Mouse (Mus musculus) intestine, embryonic 16.5 days (tissue): Measurements from ENCODE around the gene Megf6. TPM values are rescaled to one million over a fixed set of nuclear protein-coding genes. Genes with fewer than 3 reads are reported as not detected.

Experiments
- ATAC-seq: fragments of 200-750 bp; cut with Nextera tagmentation; 2 replicates; pipeline ENCODE4 v1.8.0; 2017; ENCODE audit warnings: moderate TSS enrichment, moderate library complexity
- H3K27ac ChIP-seq: fragments of 300-500 bp; sonication (generic); 2 replicates; pipeline ENCODE4 v1.5.1; 2014; ENCODE audit warnings: mild to moderate bottlenecking, low read length
- H3K27me3 ChIP-seq: fragments of 300-500 bp; sonication (generic); replicated peaks from 2 replicates; pipeline ENCODE4 v1.6.1; 2014; ENCODE audit warnings: low read length, control low read depth, mixed read lengths; ENCODE audit not compliant: control insufficient read depth, insufficient read depth
- H3K36me3 ChIP-seq: fragments of 300-500 bp; sonication (generic); 2 replicates; pipeline ENCODE4 v1.6.1; 2014; ENCODE audit warnings: low read length, control low read depth; ENCODE audit not compliant: control insufficient read depth, insufficient read depth
- H3K4me1 ChIP-seq: fragments of 300-500 bp; sonication (generic); 2 replicates; pipeline ENCODE4 v1.6.1; 2014; ENCODE audit warnings: low read length, control low read depth, mixed read lengths; ENCODE audit not compliant: control insufficient read depth, insufficient read depth
- H3K4me2 ChIP-seq: fragments of 300-500 bp; sonication (generic); 2 replicates; pipeline ENCODE4 v1.6.1; 2014; ENCODE audit warnings: low read depth, low read length, control low read depth
- H3K4me3 ChIP-seq: fragments of 300-500 bp; sonication (generic); 2 replicates; pipeline ENCODE4 v1.5.1; 2014; ENCODE audit warnings: mild to moderate bottlenecking, low read length
- H3K9ac ChIP-seq: fragments of 300-500 bp; sonication (generic); 2 replicates; pipeline ENCODE4 v1.6.1; 2014; ENCODE audit warnings: low read depth, low read length
- H3K9me3 ChIP-seq: fragments of 300-500 bp; sonication (generic); 2 replicates; pipeline ENCODE4 v1.6.1; 2016; ENCODE audit warnings: low read length, control low read depth; ENCODE audit not compliant: control insufficient read depth
- WGBS: fragments of 180-500 bp; shearing (Covaris S2); extraction: QIAGEN DNeasy Blood & Tissue Kit; methylation state at CpG from one replicate; pipeline ENCODE4 v1.1.7; 2014; 5-methylcytosine and 5-hydroxymethylcytosine counted together
- polyA plus RNA-seq: library from polyadenylated mRNA; unstranded; fragments of >200 nt; fragmentation: Nextera tagmentation; extraction: Ambion mirVana; gene quantifications from 2 replicates; pipeline ENCODE4 v1.2.1, GENCODE M21; 2015

Gene Megf6
- polyA plus RNA-seq, 1 experiment from 2014 or later: 10.3 TPM

DNA sequence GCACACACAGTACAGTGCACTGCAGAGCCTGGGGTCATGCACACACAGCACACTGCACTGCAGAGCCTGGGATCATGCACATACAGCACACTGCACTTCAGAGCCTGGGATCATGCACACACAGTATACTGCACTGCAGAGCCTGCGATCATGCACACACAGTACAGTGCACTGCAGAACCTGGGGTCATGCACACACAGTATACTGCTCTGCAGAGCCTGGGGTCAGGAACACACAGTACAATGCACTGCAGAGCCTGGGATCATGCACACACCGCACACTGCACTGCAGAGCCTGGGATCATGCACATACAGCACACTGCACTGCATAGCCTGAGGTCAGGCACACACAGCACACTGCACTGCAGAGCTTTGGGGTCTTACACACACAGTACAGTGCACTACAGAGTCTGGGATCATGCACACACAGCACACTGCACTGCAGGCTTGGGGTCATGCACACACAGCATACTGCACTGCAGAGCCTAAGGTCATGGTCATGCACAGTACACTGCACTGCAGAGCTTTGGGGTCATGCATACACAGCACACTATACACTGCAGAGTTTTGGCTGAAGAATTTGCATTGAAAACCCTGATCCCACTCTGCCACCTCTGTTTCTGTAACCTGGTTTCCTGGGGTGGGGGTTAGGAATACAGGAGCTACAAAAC lies 141.7 kb downstream of the Megf6 start:
- Histone ChIP-seq H3K36me3 (no peaks in the 10 kb centered on the region), H3K4me1 (no peaks in the 10 kb centered on the region), H3K27ac (no peak overlapping the region), H3K4me3 (no peak overlapping the region), H3K9me3 (no peaks in the 10 kb centered on the region), H3K4me2 (no peak overlapping the region), H3K9ac (no peak overlapping the region), H3K27me3 (no peaks in the 10 kb centered on the region)
- ATAC-seq: peak; percentile 57; the same call in 1 of the 2 replicates
- WGBS: 90% methylated on average over 2 of the region's 2 CpGs

DNA sequence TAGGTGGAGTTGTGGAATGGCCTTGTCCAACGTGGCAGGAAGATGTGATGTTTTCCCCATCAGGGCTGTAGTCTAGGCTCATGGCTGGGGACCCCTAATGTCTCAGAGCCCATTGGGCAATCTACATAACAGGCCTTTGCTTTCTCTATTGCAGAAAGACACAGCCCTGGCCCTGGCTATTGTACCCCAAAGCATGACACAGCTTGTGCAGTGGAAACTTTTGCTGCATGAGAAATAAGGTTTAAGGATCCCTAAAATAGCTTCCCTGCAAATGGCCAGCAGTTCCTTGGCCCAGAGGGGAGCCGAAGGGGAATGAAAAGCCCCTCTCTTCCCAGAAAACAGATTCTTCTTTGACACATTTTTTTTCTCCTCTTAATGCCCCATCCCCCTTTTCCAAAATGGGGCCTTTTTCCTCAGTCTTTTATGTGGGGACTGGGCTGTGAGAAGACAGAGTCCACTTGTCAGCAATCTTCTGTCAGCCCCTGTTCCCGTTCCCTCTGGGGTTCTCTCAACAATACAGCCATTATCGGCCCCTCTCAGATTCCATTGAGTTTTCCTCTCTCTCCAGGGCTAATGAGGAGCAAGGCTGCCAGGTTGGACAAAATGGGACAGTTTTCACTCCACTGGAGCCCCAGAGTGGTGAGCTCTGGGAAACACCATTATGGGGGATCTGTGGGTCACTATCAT lies 142.5 kb downstream of the Megf6 start:
- no peak overlapping the region for H3K9ac ChIP-seq
- 58% methylated on average over 4 of the region's 4 CpGs for WGBS
- no peaks in the 10 kb centered on the region for H3K36me3 ChIP-seq
- no peaks in the 10 kb centered on the region for H3K4me1 ChIP-seq
- H3K4me2 ChIP-seq: no peak overlapping the region
- ATAC-seq: peak; percentile 32; the same call in 1 of the 2 replicates
- no peaks in the 10 kb centered on the region for H3K9me3 ChIP-seq
- H3K27ac ChIP-seq: no peak overlapping the region
- H3K27me3 ChIP-seq: no peaks in the 10 kb centered on the region
- no peak overlapping the region for H3K4me3 ChIP-seq

DNA sequence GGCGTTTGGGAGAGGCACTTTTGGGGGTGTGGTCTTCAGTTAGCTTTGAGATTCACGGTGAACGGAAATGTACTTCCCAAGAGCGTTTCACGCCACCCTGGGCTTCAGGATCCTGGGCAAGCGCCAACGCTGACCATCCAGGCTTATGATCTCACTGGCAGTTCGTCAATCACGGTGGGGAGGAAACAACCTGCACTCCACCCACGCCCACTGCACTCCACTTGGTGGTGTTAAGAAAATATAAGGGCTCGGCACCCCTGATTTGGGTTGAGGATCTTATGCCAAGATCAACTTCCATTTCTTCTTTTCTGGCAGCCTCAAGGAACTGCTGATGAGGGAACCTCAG lies 143.1 kb downstream of the Megf6 start:
- Histone ChIP-seq H3K9ac (no peak overlapping the region), H3K4me1 (no peaks in the 10 kb centered on the region), H3K4me3 (no peak overlapping the region), H3K4me2 (no peak overlapping the region), H3K27ac (no peak overlapping the region), H3K36me3 (no peaks in the 10 kb centered on the region), H3K9me3 (no peaks in the 10 kb centered on the region), H3K27me3 (no peaks in the 10 kb centered on the region)
- 71% methylated on average over 11 of the region's 11 CpGs for WGBS
- no peak for ATAC-seq

Other genes with a start within 250 kb of the Megf6 start
- 61.8 and 67.4 TPM in 2 replicates for gene A430005L14Rik, start 213.5 kb upstream of the Megf6 start, polyA plus RNA-seq
- 14.6 and 18.6 TPM in 2 replicates for gene Dffb, start 195.6 kb upstream of the Megf6 start, polyA plus RNA-seq
- 9.3 and 10.6 TPM in 2 replicates for gene Cep104, start 195.5 kb upstream of the Megf6 start, polyA plus RNA-seq
- 10.1 and 15.2 TPM in 2 replicates for gene Lrrc47, start 159.0 kb upstream of the Megf6 start, polyA plus RNA-seq
- gene Smim1, start 144.5 kb upstream of the Megf6 start, polyA plus RNA-seq: 183 and 196 TPM in 2 replicates
- gene Ccdc27, start 128.1 kb upstream of the Megf6 start, polyA plus RNA-seq: not detected in 2 replicates
- 0.11 and 0.12 TPM in 2 replicates for gene Trp73, start 30.5 kb upstream of the Megf6 start, polyA plus RNA-seq
- gene Wrap73, start 28.4 kb upstream of the Megf6 start, polyA plus RNA-seq: 29.3 and 30.1 TPM in 2 replicates
- 87.9 and 93.9 TPM in 2 replicates for gene Tprgl, start 10.1 kb upstream of the Megf6 start, polyA plus RNA-seq
- gene Arhgef16, start 130.9 kb downstream of the Megf6 start, polyA plus RNA-seq: 69.5 and 74.1 TPM in 2 replicates
- gene B230104I21Rik, start 165.4 kb downstream of the Megf6 start, polyA plus RNA-seq: not detected in 2 replicates